Mouse (Mus musculus) liver, adult (tissue): Measurements from ENCODE around the gene Csnka2ip.

Experiments used
- GATA4 ChIP-seq: IDR thresholded peaks from 2 replicates; pipeline ENCODE4 v1.6.1; 2014; ENCODE audit warnings: mild to moderate bottlenecking, low read length; ENCODE audit not compliant: insufficient replicate concordance

The Csnka2ip gene

GRCm38 (mm10) chr16:64602308-64602707 is at the start of gene Csnka2ip:
Gene Csnka2ip, minus strand, starts transcription at chr16:64602408.
- TF ChIP-seq GATA4 = no peak

- TF ChIP-seq GATA4 = no peak
These were observed 47.5 kb upstream of the Csnka2ip start for GRCm38 (mm10) chr16:64649594-64650290.

- no peak for TF ChIP-seq GATA4
These were observed 45.6 kb upstream of the Csnka2ip start for GRCm38 (mm10) chr16:64647771-64648170.

GRCm38 (mm10) chr16:64635110-64635509 is 32.9 kb upstream of the Csnka2ip start:
- TF ChIP-seq GATA4 = no peak

GRCm38 (mm10) chr16:64620116-64620515 is 17.9 kb upstream of the Csnka2ip start:
- TF ChIP-seq GATA4 = no peak

- no peak for TF ChIP-seq GATA4
These were observed 12.4 kb upstream of the Csnka2ip start for GRCm38 (mm10) chr16:64614648-64615047.

- TF ChIP-seq GATA4 = no peak
These were observed 5.6 kb upstream of the Csnka2ip start for GRCm38 (mm10) chr16:64607793-64608192.

- no peak for TF ChIP-seq GATA4
These were observed 15.4 kb downstream of the Csnka2ip start for GRCm38 (mm10) chr16:64586825-64587224.

GRCm38 (mm10) chr16:64586262-64586619 is 16.0 kb downstream of the Csnka2ip start:
- no peak for TF ChIP-seq GATA4

GRCm38 (mm10) chr16:64585599-64586261 is 16.5 kb downstream of the Csnka2ip start:
- peak; percentile 70; the same call in 1 of the 2 replicates for TF ChIP-seq GATA4

- TF ChIP-seq GATA4 = no peak
These were observed 17.6 kb downstream of the Csnka2ip start for GRCm38 (mm10) chr16:64584591-64584990.

GRCm38 (mm10) chr16:64583406-64583805 is 18.8 kb downstream of the Csnka2ip start:
- TF ChIP-seq GATA4 = no peak

- TF ChIP-seq GATA4 = no peak
These were observed 32.7 kb downstream of the Csnka2ip start for GRCm38 (mm10) chr16:64569496-64569895.

- TF ChIP-seq GATA4 = no peak
These were observed 39.1 kb downstream of the Csnka2ip start for GRCm38 (mm10) chr16:64563081-64563480.

- no peak for TF ChIP-seq GATA4
These were observed 43.7 kb downstream of the Csnka2ip start for GRCm38 (mm10) chr16:64558518-64558917.

- TF ChIP-seq GATA4 = no peak
These were observed 75.3 kb downstream of the Csnka2ip start for GRCm38 (mm10) chr16:64526883-64527282.

- TF ChIP-seq GATA4 = no peak
These were observed 78.1 kb downstream of the Csnka2ip start for GRCm38 (mm10) chr16:64524051-64524645.

GRCm38 (mm10) chr16:64513423-64513822 is 88.8 kb downstream of the Csnka2ip start:
- TF ChIP-seq GATA4 = no peak
